Mouse (Mus musculus): Measurements from ENCODE around the gene Sema3d.

GRCm38 (mm10) chr5:12583293-12583834 lies 200.2 kb downstream of the Sema3d start:
- TF ChIP-seq POLR2A (IDR thresholded peaks at IDR 0.05; ENCODE audit: borderline replicate concordance, low read depth, low read length) (no peak), CTCF (IDR thresholded peaks at IDR 0.05; ENCODE audit: low read depth, low read length) (no peak)

Data from bone marrow macrophage, adult 2 months (primary cell).